Mouse (Mus musculus) thymus, adult 2 months (tissue): ENCODE measurements around the gene Pid1.

Experiments
- CTCF ChIP-seq: fragments of 200-500 bp; IDR thresholded peaks from 2 replicates; pipeline ENCODE4 v1.5.1; 2012; ENCODE audit warnings: mild to moderate bottlenecking, control low read depth, low read length, moderate library complexity, borderline replicate concordance; ENCODE audit not compliant: control insufficient read depth, poor library complexity, insufficient read depth; ENCODE audit errors: extremely low read depth
- POLR2A ChIP-seq: fragments of 200-500 bp; IDR thresholded peaks from 2 replicates; pipeline ENCODE4 v1.6.1; 2012; ENCODE audit warnings: mild to moderate bottlenecking, low read length, control low read depth, moderate library complexity; ENCODE audit not compliant: control insufficient read depth, poor library complexity, insufficient read depth; ENCODE audit errors: extremely low read depth

DNA sequence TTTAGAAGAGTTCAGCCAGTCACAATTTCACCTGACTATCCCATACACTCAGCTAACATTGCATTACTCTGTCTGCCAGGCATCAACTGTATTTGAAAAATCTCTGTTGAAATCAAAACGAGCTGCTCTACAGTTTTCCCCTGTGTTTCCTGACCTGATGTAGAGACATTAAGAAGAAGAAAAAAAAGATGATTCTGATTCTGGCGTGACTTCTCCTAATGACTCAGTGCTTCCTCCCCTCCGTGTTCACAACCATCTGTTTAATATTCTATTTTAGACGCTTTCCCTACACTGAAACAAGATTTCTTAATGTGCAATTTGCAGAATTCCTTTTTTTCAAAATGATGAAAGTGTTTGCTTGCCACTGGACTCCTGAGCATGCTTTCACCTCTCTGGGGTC lies 42.7 kb downstream of the Pid1 start:
- TF ChIP-seq POLR2A (no peak), CTCF (no peak)
